Mouse (Mus musculus) myocyte (in vitro differentiated cells): ENCODE data around the gene Atp1b1.

Experiments used
- E2F4 ChIP-seq: IDR thresholded peaks from one replicate; pipeline ENCODE4 v1.6.1; 2011; ENCODE audit warnings: mild to moderate bottlenecking, control low read depth, moderate library complexity; ENCODE audit not compliant: insufficient read depth
- MAX ChIP-seq: IDR thresholded peaks from one replicate; pipeline ENCODE4 v1.6.1; 2011; ENCODE audit warnings: low read depth, mild to moderate bottlenecking, control low read depth
- MYOD1 ChIP-seq, 3 experiments: IDR thresholded peaks; one replicate each; pipeline ENCODE4 v1.6.1; 2011; ENCODE audit warnings: control low read depth in 2 of 3, low read depth in 2 of 3, mild to moderate bottlenecking in 2 of 3, moderate library complexity in 1 of 3; ENCODE audit not compliant: insufficient read length in 2 of 3, control insufficient read depth in 1 of 3
- MYOG ChIP-seq, 3 experiments: IDR thresholded peaks; one replicate each; pipeline ENCODE4 v1.6.1; 2011; ENCODE audit warnings: control low read depth in 2 of 3, low read depth in 2 of 3, mild to moderate bottlenecking in 2 of 3; ENCODE audit not compliant: insufficient read length in 2 of 3, control insufficient read depth in 1 of 3, insufficient read depth in 1 of 3
- POLR2A ChIP-seq: IDR thresholded peaks from one replicate; pipeline ENCODE4 v1.6.1; 2011; ENCODE audit warnings: low read depth, mild to moderate bottlenecking, control low read depth, moderate library complexity; ENCODE audit not compliant: insufficient read length
- POLR2AphosphoS2 ChIP-seq: IDR thresholded peaks from one replicate; pipeline ENCODE4 v1.6.1; 2011; ENCODE audit warnings: low read depth, control low read depth; ENCODE audit not compliant: insufficient read length
- SRF ChIP-seq: IDR thresholded peaks from one replicate; pipeline ENCODE4 v1.6.1; 2011; ENCODE audit warnings: low read depth; ENCODE audit not compliant: control insufficient read depth, insufficient read length
- TCF12 ChIP-seq: IDR thresholded peaks from one replicate; pipeline ENCODE4 v1.6.1; 2011; ENCODE audit warnings: mild to moderate bottlenecking, control low read depth; ENCODE audit not compliant: poor library complexity, insufficient read depth, severe bottlenecking
- USF1 ChIP-seq: IDR thresholded peaks from one replicate; pipeline ENCODE4 v1.6.1; 2011; ENCODE audit warnings: low read depth, mild to moderate bottlenecking, control low read depth, moderate library complexity

- TF ChIP-seq POLR2AphosphoS2, result no peak
- no peak for TF ChIP-seq MAX
- no peak for TF ChIP-seq POLR2A
- no peak for TF ChIP-seq MYOG (IDR thresholded peaks at IDR 0.05; ENCODE audit: control insufficient read depth in 1 of 3, insufficient read depth in 1 of 3, insufficient read length in 2 of 3, low read depth in 2 of 3)
- TF ChIP-seq TCF12, result no peak
- no peak for TF ChIP-seq USF1
- TF ChIP-seq SRF, result no peak
- no peak for TF ChIP-seq E2F4
- no peak for TF ChIP-seq MYOD1 (IDR thresholded peaks at IDR 0.05; ENCODE audit: control insufficient read depth in 1 of 3, insufficient read length in 2 of 3, low read depth in 2 of 3)
Measured at GRCm38 (mm10) chr1:164453739-164454138, 4.4 kb downstream of the Atp1b1 start.
